Mouse (Mus musculus): ENCODE measurements around the gene Arhgef7.

DNA sequence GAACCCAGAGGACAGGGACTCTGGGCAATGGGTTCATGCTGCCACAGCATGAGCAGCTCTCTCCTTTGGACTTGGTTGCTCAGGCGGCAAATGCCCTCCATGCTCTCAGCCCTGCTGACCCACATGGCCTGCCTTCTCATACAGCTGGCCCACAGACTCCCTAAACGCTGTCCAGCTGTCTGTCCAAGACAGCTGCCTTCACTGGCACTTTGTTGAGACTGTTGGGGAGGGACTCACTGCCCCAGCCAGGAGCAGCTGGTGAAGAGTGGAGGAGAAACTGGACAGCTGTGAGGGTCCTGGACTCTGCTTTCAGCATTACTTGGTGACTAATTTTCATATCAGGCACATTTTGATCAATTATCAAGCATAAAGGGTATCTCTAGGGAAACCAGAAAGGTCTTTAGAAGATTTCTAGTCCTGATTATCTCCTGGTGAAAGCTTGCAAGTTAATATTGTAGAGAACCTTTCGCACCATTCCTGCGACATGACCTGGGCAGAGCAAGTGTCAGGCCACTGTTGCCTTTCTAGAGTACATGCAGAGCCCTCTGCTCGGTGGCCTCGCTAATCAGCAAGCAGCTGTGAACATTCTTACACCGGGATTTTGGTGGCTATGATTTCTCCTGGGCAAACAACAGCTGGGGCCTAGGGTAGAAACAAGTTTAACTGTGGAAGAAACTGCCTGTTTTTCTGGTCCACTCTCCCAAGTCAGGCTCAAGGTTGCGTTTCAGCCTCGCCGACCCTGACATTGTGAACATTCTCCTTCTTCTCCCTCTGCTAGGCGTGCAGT, 25.8 kb downstream of the Arhgef7 start:
- no peak for TF ChIP-seq CTCF (IDR thresholded peaks at IDR 0.05; ENCODE audit: control insufficient read depth, insufficient read depth, insufficient replicate concordance, low read depth, low read length)
- TF ChIP-seq POLR2A (IDR thresholded peaks at IDR 0.05; ENCODE audit: control insufficient read depth, low read depth, low read length) = no peak
